Mouse (Mus musculus) B cell, adult 67 days (primary cell): Measurements from ENCODE around the gene Mt2. TPM values are rescaled to one million over a fixed set of nuclear protein-coding genes. Genes with fewer than 3 reads are reported as not detected.

Source experiments
- total RNA-seq, 2 experiments: library from RNA; stranded (reverse); gene quantifications; 4 replicates each; pipeline ENCODE4 v1.2.4; 2023

Mt2 gene
- not detected for total RNA-seq

DNA sequence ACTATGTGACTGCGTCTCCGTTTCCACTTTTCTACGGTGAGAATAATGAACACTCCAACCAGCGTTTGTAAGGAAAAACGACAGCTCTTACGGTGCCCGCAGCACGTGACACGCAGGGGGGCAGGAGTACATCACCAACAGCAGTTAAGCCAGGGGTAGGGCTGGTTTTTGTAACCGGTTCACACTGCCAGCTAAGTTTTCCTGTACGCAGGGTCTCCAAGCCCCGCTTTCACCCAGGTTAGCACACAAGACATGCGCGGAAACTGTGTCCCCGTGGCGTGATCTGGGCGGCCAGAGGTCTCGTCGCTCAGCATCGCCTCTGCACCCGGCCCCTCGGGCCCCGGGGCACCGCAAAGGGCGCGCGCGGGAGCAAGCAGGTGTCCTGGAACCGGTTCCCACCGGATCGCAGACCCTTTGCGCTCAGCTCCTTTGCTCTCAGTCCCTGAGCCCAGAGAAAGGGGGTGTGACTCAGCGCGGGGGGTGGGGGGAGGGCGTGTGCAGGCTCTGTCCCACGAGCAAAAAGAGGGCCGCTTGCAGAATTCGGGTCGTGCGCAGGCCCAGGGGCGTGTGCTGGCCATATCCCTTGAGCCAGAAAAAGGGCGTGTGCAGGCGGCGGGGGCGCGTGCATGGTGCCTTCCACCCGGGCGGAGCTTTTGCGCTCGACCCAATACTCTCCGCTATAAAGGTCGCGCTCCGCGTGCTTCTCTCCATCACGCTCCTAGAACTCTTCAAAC, at the start of gene Mt2:
Gene Mt2 (plus strand): TSS at position 590 of the 734 bp plus-strand sequence.

DNA sequence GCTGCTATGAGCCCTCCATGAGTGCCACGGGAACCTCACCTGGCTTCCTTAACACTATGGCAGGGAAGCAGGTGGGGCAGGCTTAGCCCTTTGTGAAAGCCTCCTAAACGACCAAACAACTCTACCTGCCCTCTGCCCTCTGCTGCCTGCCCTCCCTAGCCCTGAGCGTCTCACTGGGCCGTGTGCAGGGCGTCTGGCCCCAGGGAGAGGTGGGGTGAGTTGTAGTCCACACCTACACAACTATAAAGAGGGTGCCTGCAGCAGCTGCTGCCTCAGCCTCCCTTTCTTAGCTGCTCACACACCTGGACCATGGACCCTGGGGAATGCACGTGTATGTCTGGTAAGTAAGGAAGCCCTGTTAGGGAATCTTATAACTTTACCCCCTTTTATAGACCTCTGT, 35.5 kb upstream of the Mt2 start, which contains the start of gene Mt4:
Gene Mt4 (plus strand): TSS at position 265 of the 400 bp plus-strand sequence.

DNA sequence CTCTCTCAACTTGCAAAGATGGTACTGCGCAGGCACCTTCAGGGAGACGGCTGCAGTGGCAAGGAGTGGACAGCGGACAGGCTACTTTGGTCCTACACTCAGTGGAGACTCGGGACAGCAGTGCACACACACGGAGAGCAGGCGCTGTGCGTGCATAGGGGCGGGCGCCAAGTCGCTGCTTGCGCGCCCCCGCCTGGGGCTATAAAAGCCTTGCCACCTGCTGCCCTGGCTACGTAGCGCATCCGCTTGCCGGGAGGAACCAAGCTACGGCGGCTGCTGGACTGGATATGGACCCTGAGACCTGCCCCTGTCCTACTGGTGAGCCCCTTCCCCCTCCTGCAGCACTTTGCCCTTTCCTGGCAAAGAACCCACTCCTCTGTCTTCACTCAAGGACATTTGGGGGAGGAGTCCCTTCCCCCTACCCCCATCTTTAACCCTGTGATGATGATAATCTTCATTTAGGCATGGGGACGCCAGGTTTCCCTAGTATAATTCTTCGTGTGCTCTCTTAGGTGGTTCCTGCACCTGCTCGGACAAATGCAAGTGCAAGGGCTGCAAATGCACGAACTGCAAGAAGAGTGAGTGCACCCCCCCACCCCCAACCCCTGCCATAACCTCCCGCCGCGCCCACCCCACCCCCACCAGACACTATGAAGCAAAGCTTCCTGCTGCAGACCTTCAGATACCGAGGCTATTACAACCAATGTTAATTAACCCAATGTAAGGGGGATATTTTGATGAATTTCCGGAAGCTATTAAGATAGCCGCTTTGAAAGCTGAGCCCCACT, 19.8 kb upstream of the Mt2 start, which contains the start of gene Mt3:
Gene Mt3 (plus strand): TSS at position 95 of the 788 bp plus-strand sequence.

DNA sequence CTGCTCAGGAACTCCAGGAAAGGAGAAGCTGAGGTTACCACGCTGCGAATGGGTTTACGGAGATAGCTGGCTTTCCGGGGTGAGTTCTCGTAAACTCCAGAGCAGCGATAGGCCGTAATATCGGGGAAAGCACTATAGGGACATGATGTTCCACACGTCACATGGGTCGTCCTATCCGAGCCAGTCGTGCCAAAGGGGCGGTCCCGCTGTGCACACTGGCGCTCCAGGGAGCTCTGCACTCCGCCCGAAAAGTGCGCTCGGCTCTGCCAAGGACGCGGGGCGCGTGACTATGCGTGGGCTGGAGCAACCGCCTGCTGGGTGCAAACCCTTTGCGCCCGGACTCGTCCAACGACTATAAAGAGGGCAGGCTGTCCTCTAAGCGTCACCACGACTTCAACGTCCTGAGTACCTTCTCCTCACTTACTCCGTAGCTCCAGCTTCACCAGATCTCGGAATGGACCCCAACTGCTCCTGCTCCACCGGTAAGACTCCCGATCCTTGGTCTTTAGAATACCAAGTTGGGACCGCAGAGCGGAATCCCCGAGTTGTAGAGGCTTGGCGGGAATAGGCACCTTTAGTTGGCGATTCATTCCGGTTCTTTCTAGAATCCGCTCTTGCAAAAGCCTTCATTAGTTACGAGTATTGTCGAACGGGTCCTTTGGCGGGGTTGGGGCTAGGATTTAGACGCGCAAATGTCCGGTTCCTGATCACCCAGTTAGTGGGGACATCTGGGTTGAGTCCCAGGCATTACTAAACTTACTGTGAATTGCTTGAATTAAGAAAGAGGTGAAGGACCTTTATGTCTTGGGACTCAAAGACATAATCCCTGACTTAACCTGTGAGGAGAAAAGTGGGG, 6.6 kb downstream of the Mt2 start, which contains the start of gene Mt1:
Gene Mt1 (plus strand): TSS at position 226 of the 856 bp plus-strand sequence.

DNA sequence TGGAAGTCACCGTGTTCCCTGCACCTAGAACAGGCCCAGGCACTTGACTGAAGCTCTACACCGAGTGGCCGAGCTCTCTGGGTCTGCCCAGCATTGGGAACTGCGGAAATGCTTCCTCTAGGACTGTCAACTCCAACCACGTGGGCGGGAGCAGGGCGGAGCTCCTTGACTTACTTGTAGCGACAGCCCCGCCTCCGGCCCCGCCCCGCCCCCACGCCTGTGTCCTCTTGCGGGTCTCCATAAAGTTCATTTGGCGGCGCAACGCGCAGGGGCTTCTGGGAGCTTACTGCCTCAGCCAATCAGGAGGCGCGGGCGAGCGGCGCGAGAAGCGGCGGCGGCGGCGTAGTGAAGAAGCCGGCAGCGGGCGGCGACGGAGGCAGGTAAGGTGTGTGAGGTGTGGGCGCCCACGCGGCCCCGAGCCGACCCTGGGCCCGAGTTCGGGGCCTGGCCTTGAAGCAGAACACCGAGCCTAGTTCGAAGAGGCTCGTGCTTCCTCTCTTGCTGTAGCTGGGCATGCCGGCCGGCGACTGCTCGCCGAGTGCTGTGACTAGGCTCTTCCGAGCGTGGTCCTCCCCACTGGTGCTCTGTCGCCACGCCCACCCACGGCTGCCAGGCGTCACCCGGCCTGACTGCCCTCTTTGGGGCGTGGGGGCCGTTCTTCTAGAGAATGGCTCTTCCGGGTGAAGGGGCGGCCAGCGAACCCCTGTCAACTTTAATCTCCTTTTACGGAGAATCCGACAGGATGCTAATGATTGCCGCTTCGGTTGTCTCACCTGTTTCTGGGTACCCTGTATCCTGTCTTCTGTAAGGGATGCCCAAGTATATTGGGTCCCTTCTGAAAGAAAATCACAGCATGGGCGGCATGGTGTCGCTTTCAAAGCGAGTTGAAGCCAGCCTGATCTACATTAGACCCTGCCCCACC, 42.0 kb downstream of the Mt2 start, which contains the start of gene Nup93:
Gene Nup93 (plus strand): TSS at position 313 of the 922 bp plus-strand sequence.

Other genes with a start within 250 kb of the Mt2 start
- 10 to 100 TPM; 76.7 to 79.4 TPM for gene Amfr, start 159.8 kb upstream of the Mt2 start, total RNA-seq
- gene Nudt21, start 135.6 kb upstream of the Mt2 start, total RNA-seq, result 10 to 100 TPM; 30.5 to 45.1 TPM
- gene Ogfod1, start 135.5 kb upstream of the Mt2 start, total RNA-seq, result 10 to 100 TPM; 19.1 to 22.3 TPM
- gene Bbs2, start 73.7 kb upstream of the Mt2 start, total RNA-seq, result 10 to 100 TPM; 14.1 to 21.5 TPM
- gene Mt4, start 35.5 kb upstream of the Mt2 start, total RNA-seq, result not detected
- not detected for gene Mt3, start 20.1 kb upstream of the Mt2 start, total RNA-seq
- gene Mt1, start 6.4 kb downstream of the Mt2 start, total RNA-seq, result 1 to 10 TPM; 2.0 to 2.9 TPM
- 10 to 100 TPM; 32.1 to 32.4 TPM for gene Nup93, start 41.9 kb downstream of the Mt2 start, total RNA-seq
- gene Slc12a3, start 156.5 kb downstream of the Mt2 start, total RNA-seq, result 1 to 10 TPM in 1 of 2 experiments, under 1 TPM in 1; 0.78 to 1.2 TPM
- 100 to 1,000 TPM; 166 to 220 TPM for gene Herpud1, start 213.8 kb downstream of the Mt2 start, total RNA-seq